Mouse (Mus musculus): Measurements from ENCODE around the gene Lrrc66.

DNA sequence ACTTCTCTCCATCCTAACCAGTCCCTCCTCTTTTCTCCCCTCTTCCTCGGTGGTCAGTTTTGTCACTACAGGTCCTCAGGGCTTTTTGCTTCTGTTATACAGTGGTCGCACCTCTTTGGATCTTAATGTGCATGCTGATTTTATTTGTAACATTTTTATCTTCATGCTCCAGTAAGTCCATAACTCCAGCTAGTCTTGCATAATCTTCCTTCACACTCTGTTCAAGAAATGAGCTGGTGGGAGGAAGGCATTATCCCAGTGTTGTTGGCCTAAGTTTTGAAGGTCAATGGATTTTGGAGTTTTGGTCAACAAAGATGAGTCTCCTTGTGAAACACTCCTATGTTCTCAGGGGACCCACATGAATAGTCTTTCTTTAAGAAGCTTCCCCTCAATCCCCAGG lies 35.6 kb upstream of the Lrrc66 start:
- TF ChIP-seq CTCF (IDR thresholded peaks at IDR 0.05; ENCODE audit: low read depth, low read length) (no peak), POLR2A (IDR thresholded peaks at IDR 0.05; ENCODE audit: extremely low read depth, insufficient read depth, low read length) (no peak)
